Mouse (Mus musculus) ES-Bruce4 (cell line): ENCODE data around the gene Amer1. TPM values are rescaled to one million over a fixed set of nuclear protein-coding genes. Genes with fewer than 3 reads are reported as not detected.
A peak's percentile ranks its signal among the peaks of the same experiment; 100 is the strongest.

Source experiments
- H3K27ac ChIP-seq: 2 replicates; pipeline ENCODE4 v1.5.1; 2012; ENCODE audit warnings: low read length, inconsistent platforms; ENCODE audit not compliant: insufficient read depth
- H3K27me3 ChIP-seq: 2 replicates; pipeline ENCODE4 v1.6.1; 2012; ENCODE audit warnings: mild to moderate bottlenecking, low read length, inconsistent platforms; ENCODE audit not compliant: control insufficient read depth, poor library complexity, insufficient read depth, severe bottlenecking
- H3K36me3 ChIP-seq: 2 replicates; pipeline ENCODE4 v1.6.1; 2012; ENCODE audit warnings: inconsistent platforms, mild to moderate bottlenecking, low read length, moderate library complexity; ENCODE audit not compliant: control insufficient read depth, poor library complexity, insufficient read depth, severe bottlenecking
- H3K4me1 ChIP-seq: one replicate; pipeline ENCODE4 v1.8.1; 2011; ENCODE audit warnings: low read length; ENCODE audit not compliant: control insufficient read depth, insufficient read depth
- H3K4me3 ChIP-seq: 2 replicates; pipeline ENCODE4 v1.5.1; 2011; ENCODE audit warnings: low read depth, mild to moderate bottlenecking, low read length
- H3K9ac ChIP-seq: 2 replicates; pipeline ENCODE4 v1.6.1; 2012; ENCODE audit warnings: low read depth, mild to moderate bottlenecking, inconsistent platforms; ENCODE audit not compliant: poor library complexity, severe bottlenecking
- H3K9me3 ChIP-seq: replicated peaks from 2 replicates; pipeline ENCODE4 v1.6.1; 2012; ENCODE audit warnings: mild to moderate bottlenecking, low read length, inconsistent platforms; ENCODE audit not compliant: control insufficient read depth, poor library complexity, insufficient read depth, severe bottlenecking
- CTCF ChIP-seq: IDR thresholded peaks from one replicate; pipeline ENCODE4 v1.8.1; 2011; ENCODE audit warnings: low read depth, low read length
- EP300 ChIP-seq: IDR thresholded peaks from 2 replicates; pipeline ENCODE4 v1.6.1; 2011; ENCODE audit warnings: low read depth, low read length; ENCODE audit not compliant: insufficient read depth
- POLR2A ChIP-seq: IDR thresholded peaks from one replicate; pipeline ENCODE4 v1.8.1; 2011; ENCODE audit warnings: low read length; ENCODE audit not compliant: insufficient read depth
- polyA plus RNA-seq: library from polyadenylated mRNA; stranded (reverse); fragments of >200 nt; gene quantifications from 2 replicates; pipeline ENCODE4 v1.2.4, GENCODE M21; 2011; ENCODE audit warnings: low read depth; ENCODE audit not compliant: missing spikeins, insufficient read depth, insufficient read length

The Amer1 gene
- polyA plus RNA-seq: 10.9 and 11.2 TPM in 2 replicates

DNA sequence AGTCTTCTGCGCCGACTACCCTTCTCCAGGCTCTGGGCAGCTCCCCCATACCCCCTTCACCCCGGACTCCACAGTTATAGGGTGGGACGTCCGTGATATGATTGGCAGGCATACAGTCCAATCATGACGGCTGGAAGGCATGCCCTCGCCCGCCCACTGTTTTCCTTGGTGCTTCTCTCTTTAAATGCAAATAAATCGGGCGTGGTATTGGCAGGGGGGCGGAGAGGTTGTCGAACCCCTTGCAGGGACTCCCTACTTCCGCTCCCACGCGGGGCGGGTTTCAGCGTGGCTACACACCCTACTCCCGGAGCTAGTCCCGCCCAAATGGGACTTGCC is at the start of gene Amer1:
Amer1 (minus strand) TSS at position 97 of the 336 bp plus-strand sequence.
- H3K27ac ChIP-seq: peak within 1 kb of the TSS; percentile 12; the same call in 1 of the 2 replicates
- no peak for TF ChIP-seq POLR2A
- no peak for TF ChIP-seq EP300
- no peak for TF ChIP-seq CTCF
- peak within 1 kb of the TSS; percentile 61 for H3K9ac ChIP-seq
- H3K4me1 ChIP-seq: no peaks in the 10 kb centered on the region
- no peaks in the 10 kb centered on the region for H3K36me3 ChIP-seq
- H3K27me3 ChIP-seq: no peaks in the 10 kb centered on the region
- H3K9me3 ChIP-seq: no peaks in the 10 kb centered on the region
- peak within 1 kb of the TSS; percentile 95 for H3K4me3 ChIP-seq

DNA sequence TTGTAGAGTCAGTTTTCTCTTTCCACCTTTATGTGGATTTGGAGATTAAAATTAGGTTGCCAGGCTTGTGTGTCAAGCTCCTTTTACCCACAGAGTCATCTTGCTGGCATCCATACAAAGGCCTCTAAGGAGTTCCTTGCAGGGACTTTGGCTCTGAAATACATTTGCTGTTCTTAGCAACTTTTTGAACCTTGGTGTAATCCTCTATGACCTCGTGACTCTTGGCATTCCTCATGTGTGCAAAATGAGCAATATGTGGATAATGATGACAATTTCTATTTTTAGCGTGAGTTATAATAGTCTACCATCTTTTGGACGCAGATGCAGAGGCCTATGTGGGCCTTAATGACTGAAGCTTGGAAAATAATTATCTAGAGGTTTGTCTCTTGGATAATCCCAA is 12.5 kb upstream of the Amer1 start:
- H3K36me3 ChIP-seq: no peaks in the 10 kb centered on the region
- H3K9me3 ChIP-seq: no peaks in the 10 kb centered on the region
- no peak overlapping the region for H3K4me3 ChIP-seq
- H3K9ac ChIP-seq: no peak overlapping the region
- H3K27me3 ChIP-seq: no peaks in the 10 kb centered on the region
- no peaks in the 10 kb centered on the region for H3K4me1 ChIP-seq
- H3K27ac ChIP-seq: no peak overlapping the region
- TF ChIP-seq EP300 (no peak), POLR2A (no peak), CTCF (no peak)

DNA sequence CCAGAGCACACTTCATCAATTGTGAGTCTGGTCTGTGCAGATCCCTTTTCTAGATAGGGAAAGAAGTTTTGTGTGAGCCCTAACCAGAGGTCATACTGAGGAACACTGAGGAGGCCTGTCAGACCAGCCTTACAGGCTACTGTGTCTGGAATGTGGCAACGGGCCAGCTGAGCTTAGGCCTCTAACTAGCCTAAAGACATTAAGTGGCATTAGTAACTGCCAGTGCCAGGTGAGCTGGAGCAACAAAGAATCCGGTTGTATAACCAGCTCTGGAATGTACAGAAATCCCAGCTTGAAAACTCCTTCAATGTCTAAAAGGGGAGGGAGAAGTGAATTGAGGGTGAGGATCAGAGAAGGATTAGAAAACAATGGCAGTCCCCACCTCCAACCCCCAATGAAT is 1.2 kb upstream of the Amer1 start:
- Histone ChIP-seq H3K27me3 (no peaks in the 10 kb centered on the region), H3K4me1 (no peaks in the 10 kb centered on the region), H3K4me3 (no peak overlapping the region), H3K9ac (no peak overlapping the region), H3K36me3 (no peaks in the 10 kb centered on the region), H3K27ac (no peak overlapping the region), H3K9me3 (no peaks in the 10 kb centered on the region)
- TF ChIP-seq POLR2A: no peak

DNA sequence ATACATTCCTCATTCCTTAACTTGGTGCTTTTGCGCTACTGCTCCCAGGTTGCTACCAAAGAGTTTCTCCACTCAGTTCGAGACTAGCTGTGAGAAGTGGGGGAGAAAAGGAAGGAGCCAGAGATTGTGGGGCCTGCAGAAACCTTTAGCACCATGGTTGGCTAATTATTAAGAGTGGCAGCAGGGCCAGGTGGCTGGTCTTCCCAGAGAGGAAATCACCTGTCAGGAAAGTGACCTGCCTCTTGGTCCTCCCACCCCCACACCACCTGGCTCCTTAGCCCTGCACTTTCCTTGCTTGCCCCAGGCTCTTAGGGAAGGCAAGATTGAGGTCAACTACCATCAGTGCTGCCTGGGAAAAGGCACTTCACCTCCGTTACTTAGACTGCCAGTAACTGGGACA is 469 bp upstream of the Amer1 start:
- H3K9ac ChIP-seq: peak overlapping the region; percentile 54
- H3K27me3 ChIP-seq: no peaks in the 10 kb centered on the region
- TF ChIP-seq CTCF (no peak), EP300 (no peak), POLR2A (no peak)
- no peaks in the 10 kb centered on the region for H3K4me1 ChIP-seq
- H3K9me3 ChIP-seq: no peaks in the 10 kb centered on the region
- H3K27ac ChIP-seq: peak overlapping the region; percentile 12; the same call in 1 of the 2 replicates
- H3K4me3 ChIP-seq: peak overlapping the region; percentile 95
- H3K36me3 ChIP-seq: no peaks in the 10 kb centered on the region

DNA sequence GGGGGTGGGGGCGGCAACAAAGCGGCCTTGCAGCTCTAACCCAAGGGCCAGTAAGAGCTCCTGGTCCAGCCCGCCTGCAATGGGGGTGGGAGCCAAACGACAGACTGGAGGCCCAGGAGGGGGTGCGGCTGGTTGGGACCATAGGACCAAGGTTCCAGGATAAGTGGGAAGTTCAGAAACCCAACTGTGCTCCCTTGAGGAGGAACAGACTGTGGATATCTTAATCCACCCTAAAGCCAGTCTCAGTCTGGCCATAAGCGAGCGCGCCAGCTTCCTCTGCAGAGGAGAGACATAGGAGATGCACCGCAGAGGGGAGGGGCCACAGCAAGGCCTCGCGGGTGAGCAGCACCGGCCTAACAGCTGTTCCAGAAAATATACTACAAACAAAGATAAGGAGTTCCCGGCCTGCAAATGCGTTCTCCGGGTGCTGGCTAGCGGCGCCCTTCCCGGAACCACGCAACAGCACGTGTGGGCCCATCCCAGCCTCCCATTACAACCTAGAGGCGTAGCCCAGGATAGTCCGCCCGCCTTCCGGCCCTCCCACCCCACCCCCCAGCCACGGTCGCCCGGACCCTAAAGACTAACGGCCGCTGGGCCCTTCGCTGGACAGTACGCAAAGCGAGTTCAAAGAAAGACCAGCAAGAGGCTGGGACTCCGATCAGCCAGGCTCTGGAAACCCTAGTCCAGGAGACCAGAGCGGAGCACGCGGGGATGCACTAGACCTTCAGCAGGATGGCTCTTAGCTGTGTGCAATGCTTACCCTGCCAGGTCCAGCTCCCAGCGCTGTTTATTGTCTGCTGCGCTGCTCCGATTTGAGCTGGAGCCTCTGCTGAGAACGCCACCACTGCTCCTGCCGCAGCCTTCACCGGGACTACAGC is 535 bp downstream of the Amer1 start:
- H3K27ac ChIP-seq: no peak overlapping the region
- no peaks in the 10 kb centered on the region for H3K9me3 ChIP-seq
- peak overlapping the region; percentile 95 for H3K4me3 ChIP-seq
- no peak for TF ChIP-seq POLR2A
- no peak for TF ChIP-seq EP300
- TF ChIP-seq CTCF: no peak
- H3K36me3 ChIP-seq: no peaks in the 10 kb centered on the region
- H3K4me1 ChIP-seq: no peaks in the 10 kb centered on the region
- peak overlapping the region; percentile 61 for H3K9ac ChIP-seq
- no peaks in the 10 kb centered on the region for H3K27me3 ChIP-seq

DNA sequence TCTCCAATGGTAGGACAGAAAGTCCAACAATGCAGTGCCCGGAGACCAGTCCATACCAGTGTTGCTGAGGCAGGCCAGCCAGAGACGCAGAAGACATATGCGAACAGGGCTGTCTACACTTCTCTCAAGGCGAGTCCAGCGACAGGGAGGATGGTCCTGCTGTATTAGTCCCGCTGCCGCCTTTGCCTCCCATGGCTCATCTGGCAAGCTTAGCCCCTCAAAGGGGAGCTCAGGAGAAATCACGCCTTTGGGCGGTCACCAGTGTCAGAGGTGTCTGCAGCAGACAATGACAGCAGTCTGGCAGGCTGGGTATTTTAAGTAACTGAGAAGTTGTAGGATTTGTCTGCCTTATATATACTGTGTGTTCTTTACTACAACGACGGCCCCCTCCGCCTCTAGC is 1.3 kb downstream of the Amer1 start:
- Histone ChIP-seq H3K4me1 (no peaks in the 10 kb centered on the region), H3K9me3 (no peaks in the 10 kb centered on the region), H3K27ac (no peak overlapping the region), H3K9ac (peak overlapping the region; percentile 61; the same call in 1 of the 2 replicates), H3K4me3 (peak overlapping the region; percentile 47), H3K27me3 (no peaks in the 10 kb centered on the region), H3K36me3 (no peaks in the 10 kb centered on the region)
- TF ChIP-seq POLR2A: no peak
- no peak for TF ChIP-seq EP300
- no peak for TF ChIP-seq CTCF
